Mouse (Mus musculus): ENCODE results near the gene Zmym2. TPM values are rescaled to one million over a fixed set of nuclear protein-coding genes. Genes with fewer than 3 reads are reported as not detected.

Gene Zmym2
- polyA plus RNA-seq, 1 experiment from 2014 or later: 36.6 TPM

GRCm38 (mm10) chr14:56888416-56888815, 2.0 kb downstream of the Zmym2 start:
- no peak for DNase-seq (ENCODE audit: low spot score)
- 72% methylated on average over 2 of the region's 2 CpGs for WGBS
- peak overlapping the region; percentile 58 for H3K4me2 ChIP-seq (ENCODE audit: low read depth, low read length)
- ATAC-seq (ENCODE audit: low read depth): no peak
- H3K36me3 ChIP-seq (ENCODE audit: control insufficient read depth, insufficient read depth, low read length): peaks cover 38% of the 10 kb centered on the region
- no peak overlapping the region for H3K27ac ChIP-seq (replicated peaks; ENCODE audit: low read depth, low read length)
- peaks cover 5% of the 10 kb centered on the region for H3K4me1 ChIP-seq (ENCODE audit: control insufficient read depth, insufficient read depth, low read length)
- peak overlapping the region; percentile 78 for H3K4me3 ChIP-seq (ENCODE audit: low read depth, low read length)
- 0 out of 2 replicates have a peak, but pooled peaks cover 9% of the 10 kb centered on the region for H3K9me3 ChIP-seq (ENCODE audit: control insufficient read depth, low read length)
- no peaks in the 10 kb centered on the region for H3K27me3 ChIP-seq (replicated peaks; ENCODE audit: control insufficient read depth, insufficient read depth, low read length)
- H3K9ac ChIP-seq (ENCODE audit: low read depth, low read length): no peak overlapping the region

GRCm38 (mm10) chr14:56894417-56894816, 8.0 kb downstream of the Zmym2 start:
- H3K27ac ChIP-seq (replicated peaks; ENCODE audit: low read depth, low read length): no peak overlapping the region
- no peaks in the 10 kb centered on the region for H3K9me3 ChIP-seq (ENCODE audit: control insufficient read depth, low read length)
- no peaks in the 10 kb centered on the region for H3K27me3 ChIP-seq (replicated peaks; ENCODE audit: control insufficient read depth, insufficient read depth, low read length)
- no peak overlapping the region for H3K9ac ChIP-seq (ENCODE audit: low read depth, low read length)
- ATAC-seq (ENCODE audit: low read depth): no peak
- no peak overlapping the region for H3K4me2 ChIP-seq (ENCODE audit: low read depth, low read length)
- H3K4me1 ChIP-seq (ENCODE audit: control insufficient read depth, insufficient read depth, low read length): no peaks in the 10 kb centered on the region
- no peak overlapping the region for H3K4me3 ChIP-seq (ENCODE audit: low read depth, low read length)
- peaks cover 67% of the 10 kb centered on the region for H3K36me3 ChIP-seq (ENCODE audit: control insufficient read depth, insufficient read depth, low read length)
- WGBS: 75% methylated on average over 2 of the region's 2 CpGs
- no peak for DNase-seq (ENCODE audit: low spot score)

- H3K9me3 ChIP-seq (ENCODE audit: control insufficient read depth, low read length): no peaks in the 10 kb centered on the region
- H3K4me1 ChIP-seq (ENCODE audit: control insufficient read depth, insufficient read depth, low read length): no peaks in the 10 kb centered on the region
- no peaks in the 10 kb centered on the region for H3K27me3 ChIP-seq (replicated peaks; ENCODE audit: control insufficient read depth, insufficient read depth, low read length)
- H3K4me3 ChIP-seq (ENCODE audit: low read depth, low read length): no peak overlapping the region
- no peak overlapping the region for H3K27ac ChIP-seq (replicated peaks; ENCODE audit: low read depth, low read length)
- DNase-seq (ENCODE audit: low spot score): no peak
- no peak overlapping the region for H3K9ac ChIP-seq (ENCODE audit: low read depth, low read length)
- no peak overlapping the region for H3K4me2 ChIP-seq (ENCODE audit: low read depth, low read length)
- WGBS: 96% methylated on average over 1 of the region's 1 CpGs
- no peak for ATAC-seq (ENCODE audit: low read depth)
- peaks cover 52% of the 10 kb centered on the region for H3K36me3 ChIP-seq (ENCODE audit: control insufficient read depth, insufficient read depth, low read length)
These were observed 10.1 kb downstream of the Zmym2 start for GRCm38 (mm10) chr14:56896521-56896920.

GRCm38 (mm10) chr14:56897475-56897874, 11.0 kb downstream of the Zmym2 start:
- Histone ChIP-seq H3K9me3 (ENCODE audit: control insufficient read depth, low read length) (no peaks in the 10 kb centered on the region), H3K4me1 (ENCODE audit: control insufficient read depth, insufficient read depth, low read length) (no peaks in the 10 kb centered on the region), H3K4me3 (ENCODE audit: low read depth, low read length) (no peak overlapping the region), H3K4me2 (ENCODE audit: low read depth, low read length) (no peak overlapping the region), H3K27me3 (replicated peaks; ENCODE audit: control insufficient read depth, insufficient read depth, low read length) (no peaks in the 10 kb centered on the region), H3K27ac (replicated peaks; ENCODE audit: low read depth, low read length) (no peak overlapping the region), H3K36me3 (ENCODE audit: control insufficient read depth, insufficient read depth, low read length) (peaks cover 52% of the 10 kb centered on the region), H3K9ac (ENCODE audit: low read depth, low read length) (no peak overlapping the region)
- DNase-seq (ENCODE audit: low spot score): no peak
- 91% methylated on average over 2 of the region's 2 CpGs for WGBS
- no peak for ATAC-seq (ENCODE audit: low read depth)

- DNase-seq (ENCODE audit: low spot score) (no peak), ATAC-seq (ENCODE audit: low read depth) (no peak)
- H3K4me3 ChIP-seq (ENCODE audit: low read depth, low read length): no peak overlapping the region
- H3K36me3 ChIP-seq (ENCODE audit: control insufficient read depth, insufficient read depth, low read length): peaks cover 52% of the 10 kb centered on the region
- H3K27ac ChIP-seq (replicated peaks; ENCODE audit: low read depth, low read length): no peak overlapping the region
- no peak overlapping the region for H3K4me2 ChIP-seq (ENCODE audit: low read depth, low read length)
- H3K9me3 ChIP-seq (ENCODE audit: control insufficient read depth, low read length): no peaks in the 10 kb centered on the region
- H3K4me1 ChIP-seq (ENCODE audit: control insufficient read depth, insufficient read depth, low read length): no peaks in the 10 kb centered on the region
- H3K9ac ChIP-seq (ENCODE audit: low read depth, low read length): no peak overlapping the region
- H3K27me3 ChIP-seq (replicated peaks; ENCODE audit: control insufficient read depth, insufficient read depth, low read length): no peaks in the 10 kb centered on the region
These were observed 13.2 kb downstream of the Zmym2 start for GRCm38 (mm10) chr14:56899656-56900055.

- 87% methylated on average over 6 of the region's 6 CpGs for WGBS
- Histone ChIP-seq H3K9ac (ENCODE audit: low read depth, low read length) (no peak overlapping the region), H3K27ac (replicated peaks; ENCODE audit: low read depth, low read length) (no peak overlapping the region), H3K9me3 (ENCODE audit: control insufficient read depth, low read length) (no peaks in the 10 kb centered on the region), H3K4me2 (ENCODE audit: low read depth, low read length) (no peak overlapping the region), H3K36me3 (ENCODE audit: control insufficient read depth, insufficient read depth, low read length) (peaks cover 55% of the 10 kb centered on the region), H3K4me3 (ENCODE audit: low read depth, low read length) (no peak overlapping the region), H3K4me1 (ENCODE audit: control insufficient read depth, insufficient read depth, low read length) (no peaks in the 10 kb centered on the region), H3K27me3 (replicated peaks; ENCODE audit: control insufficient read depth, insufficient read depth, low read length) (no peaks in the 10 kb centered on the region)
- DNase-seq (ENCODE audit: low spot score) (no peak), ATAC-seq (ENCODE audit: low read depth) (no peak)
These were observed 16.6 kb downstream of the Zmym2 start for GRCm38 (mm10) chr14:56903039-56903438.

- no peaks in the 10 kb centered on the region for H3K9me3 ChIP-seq (ENCODE audit: control insufficient read depth, low read length)
- no peaks in the 10 kb centered on the region for H3K4me1 ChIP-seq (ENCODE audit: control insufficient read depth, insufficient read depth, low read length)
- no peak overlapping the region for H3K27ac ChIP-seq (replicated peaks; ENCODE audit: low read depth, low read length)
- H3K4me3 ChIP-seq (ENCODE audit: low read depth, low read length): no peak overlapping the region
- H3K4me2 ChIP-seq (ENCODE audit: low read depth, low read length): no peak overlapping the region
- H3K27me3 ChIP-seq (replicated peaks; ENCODE audit: control insufficient read depth, insufficient read depth, low read length): no peaks in the 10 kb centered on the region
- no peak for DNase-seq (ENCODE audit: low spot score)
- 95% methylated on average over 1 of the region's 1 CpGs for WGBS
- H3K9ac ChIP-seq (ENCODE audit: low read depth, low read length): no peak overlapping the region
- peaks cover 48% of the 10 kb centered on the region for H3K36me3 ChIP-seq (ENCODE audit: control insufficient read depth, insufficient read depth, low read length)
- ATAC-seq (ENCODE audit: low read depth): no peak
These were observed 19.2 kb downstream of the Zmym2 start for GRCm38 (mm10) chr14:56905696-56906095.

- Histone ChIP-seq H3K9ac (ENCODE audit: low read depth, low read length) (no peak overlapping the region), H3K36me3 (ENCODE audit: control insufficient read depth, insufficient read depth, low read length) (peaks cover 65% of the 10 kb centered on the region), H3K27ac (replicated peaks; ENCODE audit: low read depth, low read length) (no peak overlapping the region), H3K4me3 (ENCODE audit: low read depth, low read length) (no peak overlapping the region), H3K9me3 (ENCODE audit: control insufficient read depth, low read length) (no peaks in the 10 kb centered on the region), H3K27me3 (replicated peaks; ENCODE audit: control insufficient read depth, insufficient read depth, low read length) (no peaks in the 10 kb centered on the region), H3K4me1 (ENCODE audit: control insufficient read depth, insufficient read depth, low read length) (no peaks in the 10 kb centered on the region), H3K4me2 (ENCODE audit: low read depth, low read length) (no peak overlapping the region)
- DNase-seq (ENCODE audit: low spot score): no peak
- 71% methylated on average over 3 of the region's 3 CpGs for WGBS
- ATAC-seq (ENCODE audit: low read depth): no peak
These were observed 32.1 kb downstream of the Zmym2 start for GRCm38 (mm10) chr14:56918532-56918931.

GRCm38 (mm10) chr14:56935481-56935880, 49.0 kb downstream of the Zmym2 start:
- Histone ChIP-seq H3K27me3 (replicated peaks; ENCODE audit: control insufficient read depth, insufficient read depth, low read length) (no peaks in the 10 kb centered on the region), H3K9me3 (ENCODE audit: control insufficient read depth, low read length) (no peaks in the 10 kb centered on the region), H3K4me1 (ENCODE audit: control insufficient read depth, insufficient read depth, low read length) (no peaks in the 10 kb centered on the region), H3K36me3 (ENCODE audit: control insufficient read depth, insufficient read depth, low read length) (peaks cover 66% of the 10 kb centered on the region), H3K4me3 (ENCODE audit: low read depth, low read length) (no peak overlapping the region), H3K9ac (ENCODE audit: low read depth, low read length) (no peak overlapping the region), H3K4me2 (ENCODE audit: low read depth, low read length) (no peak overlapping the region), H3K27ac (replicated peaks; ENCODE audit: low read depth, low read length) (no peak overlapping the region)
- DNase-seq (ENCODE audit: low spot score): no peak
- 82% methylated on average over 6 of the region's 6 CpGs for whole genome bisulfite sequencing
- ATAC-seq (ENCODE audit: low read depth): no peak
